Mouse (Mus musculus): ENCODE measurements around the gene Jaml.
"Not testable (repeated sequence)": the region's sequence is repeated elsewhere in the genome, so short reads cannot be mapped to it uniquely, and the experiment has no call there.

The Jaml gene

DNA sequence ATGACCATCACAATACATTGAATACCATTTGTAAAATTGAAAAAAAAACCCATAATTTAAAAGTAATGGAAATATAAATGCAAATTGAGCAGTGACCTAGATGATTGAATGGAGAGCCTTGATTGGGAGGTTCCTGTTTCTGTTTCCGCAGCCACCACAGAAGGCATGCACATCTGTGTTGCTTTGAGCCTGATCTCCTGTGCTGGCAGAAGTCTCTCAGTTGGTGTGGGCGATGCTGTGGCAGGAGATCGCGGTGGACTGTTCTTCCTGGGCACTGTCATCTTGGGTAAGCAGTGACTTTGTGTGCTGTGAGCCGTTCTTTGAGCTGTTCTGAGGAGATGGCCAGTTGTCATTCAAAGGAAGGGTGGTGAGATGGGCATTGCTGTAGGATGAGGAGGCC, at the start of gene Jaml:
Gene Jaml (plus strand): TSS at position 173 of the 400 bp plus-strand sequence.
- no peak for DNase-seq (ENCODE audit: extremely low read depth, insufficient read length, low spot score)

DNA sequence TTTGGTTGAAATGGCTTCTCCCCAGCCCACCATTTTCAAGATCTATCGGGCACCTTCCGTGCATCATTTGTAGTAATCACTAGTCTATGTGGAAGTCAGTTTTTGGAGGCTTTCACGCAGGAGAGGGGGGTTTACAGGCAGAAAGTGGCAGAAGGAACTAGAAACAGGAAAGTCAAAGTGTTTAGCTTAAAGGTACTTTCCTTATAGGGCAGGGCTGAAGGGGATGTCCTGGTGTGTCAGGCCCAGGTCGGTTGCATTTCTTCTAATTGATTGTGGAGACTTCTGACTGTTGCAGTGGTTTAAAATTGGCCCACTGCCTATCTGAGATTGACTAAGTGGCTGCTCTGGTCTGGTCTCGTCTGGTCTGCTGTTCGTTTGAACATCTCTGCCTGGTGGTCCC, 48.6 kb upstream of the Jaml start:
- DNase-seq (ENCODE audit: extremely low read depth, insufficient read length, low spot score) = no peak

GRCm38 (mm10) chr9:45032261-45032660, 46.7 kb upstream of the Jaml start:
- no peak for DNase-seq (ENCODE audit: extremely low read depth, insufficient read length, low spot score)

- DNase-seq (ENCODE audit: extremely low read depth, insufficient read length, low spot score) = no peak
These were observed 44.5 kb upstream of the Jaml start for GRCm38 (mm10) chr9:45034526-45034925.

- not testable (repeated sequence) for DNase-seq (ENCODE audit: extremely low read depth, insufficient read length, low spot score)
These were observed 41.2 kb upstream of the Jaml start for GRCm38 (mm10) chr9:45037803-45038202.

DNA sequence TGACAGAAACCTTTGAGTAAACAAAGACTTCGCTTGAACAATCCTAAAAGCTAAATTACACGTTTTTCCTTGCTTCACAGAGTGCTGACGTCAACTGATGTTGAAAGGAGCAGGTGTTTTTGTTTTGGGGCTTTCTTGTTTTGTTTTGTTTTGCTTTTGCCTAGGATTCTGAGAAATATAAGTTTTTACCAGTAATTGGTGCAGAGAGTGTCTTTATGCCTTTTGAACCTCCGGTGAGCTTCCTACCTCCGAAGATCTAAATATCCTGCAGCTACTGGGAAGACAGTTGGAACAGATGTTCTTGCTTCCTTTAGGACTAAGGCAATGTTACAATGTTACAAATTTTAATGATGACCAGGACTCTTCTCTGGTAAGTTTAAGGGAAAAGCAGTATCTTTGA, 39.5 kb upstream of the Jaml start, which contains the start of gene Mpzl2:
Gene Mpzl2 (plus strand): TSS at position 301 of the 400 bp plus-strand sequence.
- no peak for DNase-seq (ENCODE audit: extremely low read depth, insufficient read length, low spot score)

- no peak for DNase-seq (ENCODE audit: extremely low read depth, insufficient read length, low spot score)
These were observed 38.7 kb upstream of the Jaml start for GRCm38 (mm10) chr9:45040066-45040845.

DNA sequence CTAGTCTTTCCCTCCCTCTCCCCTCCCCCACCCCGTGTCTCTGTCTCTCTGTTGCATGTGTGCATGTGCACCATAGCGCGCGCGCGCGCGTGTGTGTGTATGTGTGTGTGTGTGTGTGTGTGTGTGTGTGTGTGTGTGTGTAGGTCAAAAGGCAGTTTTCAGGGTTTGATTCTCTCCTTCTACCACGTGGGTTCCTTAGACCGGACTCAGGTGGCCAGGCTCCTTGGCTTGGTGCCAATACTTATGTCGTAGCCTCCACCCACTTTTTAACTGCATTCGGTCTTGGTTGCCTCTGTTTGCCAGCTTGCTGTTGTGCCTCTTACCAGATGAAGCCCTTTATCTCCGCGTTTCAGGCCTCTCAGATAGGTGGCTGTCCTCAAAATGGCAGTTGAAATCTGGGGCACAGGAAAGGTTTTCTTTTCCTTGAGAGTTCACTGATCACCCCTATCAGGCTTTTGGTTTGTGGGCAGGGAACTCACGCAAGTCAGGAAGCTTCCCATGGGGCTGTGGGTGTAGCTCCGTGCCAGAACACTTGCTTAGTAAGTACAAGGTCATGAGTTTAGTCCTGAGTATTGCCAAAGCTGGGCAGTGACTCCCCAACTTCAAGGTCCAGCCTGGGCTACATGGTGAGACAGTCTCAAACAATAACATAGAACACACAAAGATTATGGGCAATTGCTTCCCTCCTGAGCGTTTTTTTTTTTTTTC, 37.7 kb upstream of the Jaml start:
- DNase-seq (ENCODE audit: extremely low read depth, insufficient read length, low spot score) = no peak

- no peak for DNase-seq (ENCODE audit: extremely low read depth, insufficient read length, low spot score)
These were observed 36.8 kb upstream of the Jaml start for GRCm38 (mm10) chr9:45042056-45042720.

DNA sequence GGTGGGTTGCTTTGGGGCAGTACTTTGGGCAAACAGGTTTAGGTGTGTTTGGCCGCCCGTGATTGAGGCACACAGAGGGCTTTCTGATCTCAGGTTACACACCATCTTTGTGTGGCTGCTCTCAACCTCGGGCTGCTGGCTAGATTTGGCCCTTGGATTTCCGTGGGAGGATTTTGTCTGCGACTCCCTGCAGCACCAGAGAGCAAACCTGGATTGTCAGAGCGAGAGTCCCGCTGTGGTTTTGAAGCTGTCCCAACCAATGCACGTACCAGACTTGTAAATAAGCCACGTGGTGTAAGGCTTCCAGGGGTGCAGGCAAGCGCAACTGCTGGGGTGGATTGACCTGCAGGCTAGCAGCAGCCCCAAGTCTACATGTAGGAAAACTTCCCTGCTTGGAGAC, 36.0 kb upstream of the Jaml start:
- no peak for DNase-seq (ENCODE audit: extremely low read depth, insufficient read length, low spot score)

DNA sequence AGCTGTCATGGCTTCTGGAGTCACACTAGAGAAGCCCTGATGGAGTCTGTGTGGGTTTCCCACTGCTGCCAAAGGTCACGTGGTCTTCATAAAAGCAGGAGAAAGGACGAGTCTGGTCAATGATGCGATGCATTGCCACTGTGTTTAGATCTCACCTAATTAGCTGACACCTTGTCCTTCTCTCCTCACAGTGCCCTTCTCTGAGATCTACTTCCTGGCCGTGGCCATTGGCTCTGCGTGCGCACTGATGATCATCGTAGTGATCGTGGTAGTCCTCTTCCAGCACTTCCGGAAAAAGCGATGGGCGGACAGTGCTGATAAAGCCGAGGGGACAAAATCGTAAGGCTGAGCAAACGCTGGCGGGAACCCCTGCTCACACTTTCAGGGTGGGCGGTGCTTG, 32.0 kb upstream of the Jaml start:
- DNase-seq (ENCODE audit: extremely low read depth, insufficient read length, low spot score) = no peak

- DNase-seq (ENCODE audit: extremely low read depth, insufficient read length, low spot score) = no peak
These were observed 30.5 kb upstream of the Jaml start for GRCm38 (mm10) chr9:45048511-45048910.

- DNase-seq (ENCODE audit: extremely low read depth, insufficient read length, low spot score) = no peak
These were observed 29.3 kb upstream of the Jaml start for GRCm38 (mm10) chr9:45049731-45050130.

- no peak for DNase-seq (ENCODE audit: extremely low read depth, insufficient read length, low spot score)
These were observed 28.7 kb upstream of the Jaml start for GRCm38 (mm10) chr9:45050301-45050700.

DNA sequence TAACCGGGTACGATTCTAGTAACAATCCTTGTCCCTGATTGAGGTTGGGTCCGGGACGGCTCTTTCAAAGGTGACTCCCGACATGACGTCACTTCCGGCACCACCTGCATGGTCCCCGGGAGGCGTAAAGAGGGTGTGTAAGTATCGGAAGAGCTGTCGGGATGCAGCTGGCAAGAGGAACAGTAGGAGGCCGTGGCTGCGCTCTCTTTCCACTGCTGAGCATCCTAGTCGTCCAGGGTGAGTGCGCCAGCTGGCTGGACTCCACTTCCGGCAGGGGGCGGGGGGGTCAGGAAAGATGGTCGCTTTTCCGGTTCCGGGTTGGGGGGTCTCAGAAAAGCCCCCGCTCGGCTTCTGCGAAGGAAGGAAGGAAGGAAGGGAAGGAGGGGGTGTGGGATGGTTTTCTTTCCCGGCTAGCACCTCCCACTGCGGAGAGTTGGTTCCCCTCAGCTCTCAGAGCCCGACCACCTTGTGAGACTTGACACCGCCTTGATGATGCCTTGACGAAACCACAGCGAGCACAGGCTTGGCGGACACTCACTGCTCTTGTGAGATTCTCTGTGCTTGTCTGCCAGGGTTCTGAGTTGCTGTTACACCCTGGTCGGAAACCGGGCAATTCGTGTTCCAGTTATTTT, 23.8 kb upstream of the Jaml start, which contains the start of gene Mpzl3:
Gene Mpzl3 (plus strand): TSS at position 105 of the 632 bp plus-strand sequence.
- DNase-seq (ENCODE audit: extremely low read depth, insufficient read length, low spot score) = peak; percentile 78

GRCm38 (mm10) chr9:45058304-45058940, 20.6 kb upstream of the Jaml start:
- DNase-seq (ENCODE audit: extremely low read depth, insufficient read length, low spot score) = no peak

- no peak for DNase-seq (ENCODE audit: extremely low read depth, insufficient read length, low spot score)
These were observed 18.8 kb upstream of the Jaml start for GRCm38 (mm10) chr9:45060151-45060550.

GRCm38 (mm10) chr9:45062677-45063076, 16.3 kb upstream of the Jaml start:
- no peak for DNase-seq (ENCODE audit: extremely low read depth, insufficient read length, low spot score)

DNA sequence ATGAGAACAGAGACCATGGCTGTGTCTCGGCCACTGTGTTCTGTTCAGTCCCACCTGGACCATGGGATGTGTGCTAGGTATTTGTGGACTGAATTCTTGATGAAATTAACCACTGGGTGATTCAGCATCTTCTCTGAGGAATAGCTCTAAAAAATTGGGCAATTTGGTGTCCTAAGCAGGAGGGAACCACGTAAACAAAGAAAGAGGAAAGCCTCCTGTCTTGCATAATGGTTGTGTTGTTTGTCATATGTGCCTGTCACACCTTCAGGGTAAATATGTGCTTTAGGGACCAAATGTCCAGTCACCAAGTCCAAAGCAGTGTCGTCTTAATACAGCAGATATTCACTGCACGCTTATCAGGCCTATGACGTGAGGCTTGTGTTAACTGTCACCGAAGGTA, 14.6 kb upstream of the Jaml start:
- DNase-seq (ENCODE audit: extremely low read depth, insufficient read length, low spot score) = no peak

GRCm38 (mm10) chr9:45066735-45067134, 12.2 kb upstream of the Jaml start:
- no peak for DNase-seq (ENCODE audit: extremely low read depth, insufficient read length, low spot score)
